Mouse (Mus musculus) urinary bladder, adult 18-20 months (tissue): ENCODE results near the gene Gm10338.
"Not testable (repeated sequence)": the region's sequence is repeated elsewhere in the genome, so short reads cannot be mapped to it uniquely, and the experiment has no call there.

Experiments
- DNase-seq, 2 experiments: peaks; one replicate each; pipeline ENCODE4 v3.0.0; 2022; ENCODE audit warnings: low spot score in 2 of 2, mixed read lengths in 2 of 2

The Gm10338 gene

GRCm38 (mm10) chr14:7595492-7595891, at the start of gene Gm10338:
Gene Gm10338, minus strand, starts transcription at chr14:7595592.
- not testable (repeated sequence) for DNase-seq

DNA sequence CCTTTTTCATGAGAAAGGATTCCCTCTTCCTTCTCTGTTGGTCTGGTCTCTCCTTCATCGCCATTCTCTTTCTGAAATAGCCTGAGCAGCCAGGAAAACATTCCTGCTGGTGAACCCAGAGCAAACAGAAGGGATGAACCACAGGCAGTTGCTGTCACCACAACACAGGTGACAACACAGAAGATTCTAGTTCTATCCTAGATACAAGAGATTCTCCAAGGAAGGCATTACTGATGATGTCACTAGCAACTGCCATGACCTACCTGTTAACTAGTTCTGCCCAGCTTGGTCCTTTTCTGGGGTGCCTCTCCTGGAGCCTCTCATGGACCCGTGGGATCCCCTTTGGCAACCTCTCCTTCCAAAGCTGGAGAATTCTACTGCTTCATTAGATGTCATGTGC, 48.5 kb upstream of the Gm10338 start, which contains the start of gene Gm10128:
Gene Gm10128, minus strand, starts transcription at position 101 of the 400 bp plus-strand sequence.
- not testable (repeated sequence) for DNase-seq

DNA sequence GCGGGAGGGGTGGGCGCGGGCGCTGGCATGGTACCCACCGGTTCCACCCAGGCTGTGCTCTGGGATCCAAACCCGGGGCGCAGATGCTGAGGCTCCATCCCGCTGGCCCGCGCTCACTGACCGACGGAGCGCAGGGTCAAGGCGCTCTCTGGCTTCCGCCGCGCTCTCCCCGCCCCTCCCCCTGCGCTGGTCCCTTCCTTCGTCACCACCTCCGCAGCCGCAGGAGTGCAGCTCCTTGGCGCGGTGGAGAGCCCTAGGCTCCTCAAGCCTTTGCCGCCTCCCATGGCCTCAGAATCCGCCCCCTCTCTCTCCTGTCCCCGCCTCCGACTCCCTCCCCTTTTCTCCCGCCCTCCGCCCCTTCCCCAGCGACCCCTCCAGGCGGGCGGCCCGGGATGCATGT, 27.0 kb downstream of the Gm10338 start, which contains the start of gene Gm3558:
Gene Gm3558, minus strand, starts transcription at position 185 of the 400 bp plus-strand sequence.
- DNase-seq: not testable (repeated sequence)

DNA sequence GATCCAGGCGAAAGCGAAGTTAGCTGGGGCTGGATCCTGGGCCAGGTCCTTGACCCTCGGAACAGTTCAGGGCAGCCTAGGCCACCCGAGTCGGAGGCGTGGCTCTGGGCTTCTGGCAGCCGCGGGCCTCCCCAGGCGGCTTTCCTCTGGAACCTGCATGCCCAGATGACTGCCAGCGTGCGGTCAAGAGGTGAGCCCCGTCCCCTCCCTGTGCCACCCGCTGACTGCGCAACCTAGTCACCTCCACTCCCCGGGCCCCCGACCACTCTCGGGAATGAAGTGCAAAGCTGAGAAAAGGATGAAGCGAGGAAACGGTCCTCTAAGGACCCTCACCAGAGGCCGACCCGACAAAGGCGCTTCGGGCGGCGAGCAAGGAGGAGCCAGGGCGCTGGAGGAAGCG, 27.5 kb downstream of the Gm10338 start:
- peak in 1 of 2 experiments; percentile 12 for DNase-seq

DNA sequence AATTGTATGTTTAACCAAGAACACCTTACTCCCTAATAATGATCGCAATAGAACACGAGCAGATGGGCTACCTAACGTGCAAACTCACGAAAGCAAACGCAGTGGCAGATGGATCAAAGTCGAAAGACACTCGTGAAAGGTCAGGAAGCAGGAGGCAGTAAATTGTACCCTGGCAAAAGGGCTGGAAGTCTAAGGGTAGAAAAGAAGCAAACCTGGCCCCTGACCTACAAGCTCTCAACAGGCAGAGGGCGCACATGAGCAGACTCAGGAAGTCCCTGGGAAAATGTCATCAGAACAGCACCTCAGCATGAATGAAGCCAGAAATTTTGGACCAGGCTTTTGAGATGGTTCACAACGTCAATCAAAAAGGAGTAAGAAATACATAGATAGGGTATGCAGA, 28.1 kb downstream of the Gm10338 start:
- not testable (repeated sequence) for DNase-seq
